Mouse (Mus musculus): ENCODE results near the gene Trip10. TPM values are rescaled to one million over a fixed set of nuclear protein-coding genes. Genes with fewer than 3 reads are reported as not detected.
"Not testable (repeated sequence)": the region's sequence is repeated elsewhere in the genome, so short reads cannot be mapped to it uniquely, and the experiment has no call there.

The Trip10 gene
- polyA plus RNA-seq, 1 experiment from 2014 or later, result 36.5 TPM

DNA sequence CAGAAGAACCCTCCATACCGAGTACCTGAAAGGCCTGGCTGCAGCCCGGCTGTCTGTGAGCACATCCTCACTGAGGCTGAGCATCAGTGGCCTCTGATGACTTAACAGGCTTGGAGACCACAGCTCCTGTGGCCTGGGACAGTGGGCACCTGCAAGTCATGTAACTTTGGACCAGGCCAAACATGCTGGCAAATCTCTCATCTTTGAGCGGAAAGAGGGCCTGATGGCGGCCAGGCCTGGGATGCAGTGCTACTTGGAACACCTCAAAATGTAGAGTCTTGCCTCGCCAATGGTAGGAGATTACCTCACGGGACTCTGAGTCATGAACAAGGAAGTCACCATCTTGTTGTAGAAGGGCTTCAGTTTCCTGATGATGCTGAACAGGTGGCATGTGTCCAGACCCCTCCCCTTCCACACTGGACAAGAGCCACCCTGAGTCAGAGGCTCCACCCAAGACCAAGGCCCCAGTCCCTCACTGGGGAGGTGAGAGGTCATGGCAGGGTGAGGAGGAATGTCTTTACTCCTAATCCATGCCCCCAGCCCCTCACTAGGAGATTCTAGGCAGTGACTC, 18.4 kb downstream of the Trip10 start:
- H3K9ac ChIP-seq (replicated peaks), result no peak overlapping the region
- H3K36me3 ChIP-seq, result peaks cover 17% of the 10 kb centered on the region
- no peaks in the 10 kb centered on the region for H3K9me3 ChIP-seq
- H3K4me1 ChIP-seq (replicated peaks), result 0 out of 2 replicates have a peak, but pooled peaks cover 5% of the 10 kb centered on the region
- H3K4me3 ChIP-seq (replicated peaks), result no peak overlapping the region
- no peak overlapping the region for H3K4me2 ChIP-seq
- peaks cover 2% of the 10 kb centered on the region; the same call in 1 of the 2 replicates for H3K27me3 ChIP-seq
- H3K27ac ChIP-seq, result no peak overlapping the region
- ATAC-seq (ENCODE audit: insufficient number of reproducible peaks, insufficient read depth, low FRiP score, low TSS enrichment, low read depth), result no peak
- 89% methylated on average over 6 of the region's 6 CpGs for WGBS

DNA sequence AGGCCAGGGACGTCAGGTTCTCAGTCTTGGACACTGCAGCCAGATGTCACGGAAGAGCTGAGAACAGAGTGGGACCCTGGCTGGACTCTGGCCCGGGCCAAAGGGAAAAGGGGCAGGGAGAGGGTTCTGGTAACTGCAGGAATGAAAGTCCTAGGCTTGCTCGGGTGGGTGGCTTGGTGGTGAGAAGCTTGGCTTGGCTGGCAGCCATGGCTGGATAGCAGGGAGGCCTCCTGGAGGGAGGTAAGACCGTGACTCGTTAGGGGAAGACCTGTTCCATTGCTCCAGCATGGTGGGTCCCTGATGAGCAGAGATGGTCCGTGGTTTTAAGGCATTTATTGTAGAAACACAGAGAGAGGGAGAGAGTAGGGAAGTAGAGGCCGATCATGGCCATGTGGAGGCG, 22.0 kb downstream of the Trip10 start:
- ATAC-seq (ENCODE audit: insufficient number of reproducible peaks, insufficient read depth, low FRiP score, low TSS enrichment, low read depth), result no peak
- H3K27ac ChIP-seq, result no peak overlapping the region
- H3K4me3 ChIP-seq (replicated peaks), result no peak overlapping the region
- H3K36me3 ChIP-seq, result no peaks in the 10 kb centered on the region
- no peaks in the 10 kb centered on the region for H3K9me3 ChIP-seq
- H3K9ac ChIP-seq (replicated peaks), result no peak overlapping the region
- H3K27me3 ChIP-seq, result peaks cover 34% of the 10 kb centered on the region
- no peak overlapping the region for H3K4me2 ChIP-seq
- 72% methylated on average over 9 of the region's 9 CpGs for WGBS
- peaks cover 8% of the 10 kb centered on the region; the same call in 1 of the 2 replicates for H3K4me1 ChIP-seq (replicated peaks)

DNA sequence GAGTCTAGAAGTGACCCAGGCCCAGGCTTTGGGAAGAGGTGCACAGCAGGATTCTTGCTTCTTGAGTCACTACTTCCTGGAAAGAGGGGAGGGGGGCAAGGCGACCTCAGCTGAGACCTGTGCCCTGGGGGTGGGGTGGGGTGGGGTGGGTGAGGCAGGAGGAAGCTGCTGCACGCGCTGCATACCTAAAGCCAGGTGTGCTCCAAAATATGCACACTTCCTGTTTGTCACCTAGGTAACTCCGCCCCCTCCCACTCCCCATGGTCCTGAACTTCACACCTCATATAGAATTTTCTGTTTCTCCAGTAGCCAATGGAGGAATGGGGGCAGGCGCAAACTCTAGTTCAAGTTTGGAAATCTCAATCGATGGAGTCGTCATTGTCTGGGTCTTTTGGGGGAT, 24.6 kb downstream of the Trip10 start:
- no peak for ATAC-seq (ENCODE audit: insufficient number of reproducible peaks, insufficient read depth, low FRiP score, low TSS enrichment, low read depth)
- Histone ChIP-seq H3K27me3 (peaks cover 51% of the 10 kb centered on the region), H3K9ac (replicated peaks) (no peak overlapping the region), H3K4me1 (replicated peaks) (peaks cover 10% of the 10 kb centered on the region; the same call in 1 of the 2 replicates), H3K4me2 (no peak overlapping the region), H3K27ac (no peak overlapping the region), H3K36me3 (no peaks in the 10 kb centered on the region), H3K9me3 (no peaks in the 10 kb centered on the region), H3K4me3 (replicated peaks) (no peak overlapping the region)
- 27% methylated on average over 7 of the region's 7 CpGs for WGBS

DNA sequence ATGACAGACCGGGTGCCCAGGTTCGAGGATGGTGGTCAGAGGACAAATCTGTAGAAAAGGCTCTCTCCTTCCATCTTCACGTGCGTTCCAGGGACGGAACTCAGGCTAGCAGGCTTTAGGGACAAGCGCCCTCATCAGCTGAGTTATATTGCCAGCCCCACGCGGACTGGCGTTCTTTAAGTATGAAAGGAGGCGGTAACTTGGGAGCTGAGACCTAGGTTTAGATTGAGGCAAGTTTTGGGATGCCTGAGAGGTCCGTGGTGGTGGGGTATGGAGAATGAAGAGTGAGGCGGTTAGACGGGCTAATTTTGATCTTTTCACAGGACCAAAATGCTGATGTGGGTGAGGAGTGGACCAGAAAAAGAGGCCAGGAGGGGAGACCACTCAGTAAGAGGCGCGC, 25.4 kb downstream of the Trip10 start:
- peaks cover 60% of the 10 kb centered on the region for H3K27me3 ChIP-seq
- no peak for ATAC-seq (ENCODE audit: insufficient number of reproducible peaks, insufficient read depth, low FRiP score, low TSS enrichment, low read depth)
- H3K4me3 ChIP-seq (replicated peaks), result peak overlapping the region; percentile 50
- H3K9me3 ChIP-seq, result no peaks in the 10 kb centered on the region
- H3K36me3 ChIP-seq, result no peaks in the 10 kb centered on the region
- WGBS, result 4% methylated on average over 15 of the region's 15 CpGs
- H3K27ac ChIP-seq, result no peak overlapping the region
- H3K9ac ChIP-seq (replicated peaks), result 0 out of 2 replicates have a peak overlapping the region, but pooled peaks have one; percentile 44
- H3K4me2 ChIP-seq, result peak overlapping the region; percentile 66
- peaks cover 10% of the 10 kb centered on the region; the same call in 1 of the 2 replicates for H3K4me1 ChIP-seq (replicated peaks)

DNA sequence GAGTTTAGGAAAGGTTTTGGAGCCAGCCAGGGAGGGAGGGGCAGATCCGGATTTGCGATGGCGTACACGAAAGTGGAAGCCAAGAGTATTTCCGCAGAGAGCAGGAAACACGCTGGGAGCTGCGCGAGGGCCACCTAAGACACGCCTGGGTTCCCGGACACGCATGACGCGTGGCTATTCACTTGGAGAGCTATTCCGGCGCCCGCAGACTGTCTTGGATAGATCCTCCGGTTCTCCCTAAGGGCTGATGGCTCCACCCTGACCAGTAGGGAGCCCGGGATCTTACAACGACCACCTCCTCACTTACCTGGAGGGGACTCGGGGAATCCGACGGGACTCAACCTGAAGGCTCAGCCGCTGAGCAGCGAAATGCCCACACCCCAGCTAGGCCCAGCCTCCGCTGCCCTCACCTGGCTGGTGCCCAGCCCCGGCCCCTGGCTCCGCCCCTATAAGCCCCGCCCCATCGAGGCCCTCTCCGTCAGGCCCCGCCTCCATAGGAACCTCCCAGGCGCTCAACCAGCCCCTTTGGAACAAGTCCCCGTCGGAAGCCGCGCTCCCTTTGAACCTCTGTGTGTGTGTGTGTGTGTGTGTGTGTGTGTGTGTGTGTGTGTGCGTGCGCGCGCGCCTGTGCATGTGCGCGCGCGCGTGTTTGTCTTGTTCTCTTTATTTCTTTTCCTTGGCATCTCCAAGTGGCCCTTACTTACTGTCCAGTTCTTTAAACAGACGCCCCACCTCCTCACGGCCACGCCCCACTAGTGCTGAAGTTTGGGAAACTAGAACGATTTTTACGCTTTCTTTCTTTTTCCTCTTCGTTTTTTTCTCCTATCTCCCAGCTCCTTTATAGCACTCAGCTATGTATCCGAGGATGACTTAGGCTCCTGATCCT, 26.1 kb downstream of the Trip10 start:
- peak overlapping the region; percentile 50 for H3K4me3 ChIP-seq (replicated peaks)

DNA sequence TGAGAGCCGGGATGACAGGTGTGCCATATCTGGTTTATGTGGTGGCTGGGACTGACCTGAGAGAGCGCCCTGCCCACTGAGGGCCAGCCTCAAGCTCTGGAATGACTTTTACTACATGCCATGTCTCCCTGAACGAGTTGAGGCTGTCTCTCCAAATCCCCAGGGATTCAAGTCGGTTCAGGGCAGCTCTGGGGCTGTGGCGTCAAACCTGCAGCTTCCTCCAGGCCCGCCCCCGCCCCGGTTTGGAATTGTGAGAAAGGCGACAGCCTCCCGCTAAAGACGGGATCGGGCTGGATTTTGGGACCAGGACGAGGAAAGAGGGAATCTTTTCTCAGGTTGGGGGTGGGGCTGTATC, 26.7 kb downstream of the Trip10 start:
- Histone ChIP-seq H3K4me1 (replicated peaks) (peaks cover 10% of the 10 kb centered on the region; the same call in 1 of the 2 replicates), H3K27ac (no peak overlapping the region), H3K4me3 (replicated peaks) (peak overlapping the region; percentile 50), H3K4me2 (peak overlapping the region; percentile 66), H3K9me3 (no peaks in the 10 kb centered on the region), H3K9ac (replicated peaks) (no peak overlapping the region), H3K27me3 (peaks cover 69% of the 10 kb centered on the region), H3K36me3 (no peaks in the 10 kb centered on the region)
- no peak for ATAC-seq (ENCODE audit: insufficient number of reproducible peaks, insufficient read depth, low FRiP score, low TSS enrichment, low read depth)
- 4% methylated on average over 13 of the region's 13 CpGs for WGBS

More for the DNA sequence above, 26.1 kb downstream of the Trip10 start:
- H3K36me3 ChIP-seq, result no peaks in the 10 kb centered on the region
- no peak overlapping the region for H3K27ac ChIP-seq
- no peaks in the 10 kb centered on the region for H3K9me3 ChIP-seq
- peaks cover 10% of the 10 kb centered on the region; the same call in 1 of the 2 replicates for H3K4me1 ChIP-seq (replicated peaks)
- peaks cover 66% of the 10 kb centered on the region for H3K27me3 ChIP-seq
- peak; percentile 34; the same call in 1 of the 2 replicates for ATAC-seq (ENCODE audit: insufficient number of reproducible peaks, insufficient read depth, low FRiP score, low TSS enrichment, low read depth)
- H3K9ac ChIP-seq (replicated peaks), result peak overlapping the region; percentile 44; the same call in 1 of the 2 replicates
- 1% methylated on average over 43 of the region's 53 CpGs for WGBS
- H3K4me2 ChIP-seq, result peak overlapping the region; percentile 66

DNA sequence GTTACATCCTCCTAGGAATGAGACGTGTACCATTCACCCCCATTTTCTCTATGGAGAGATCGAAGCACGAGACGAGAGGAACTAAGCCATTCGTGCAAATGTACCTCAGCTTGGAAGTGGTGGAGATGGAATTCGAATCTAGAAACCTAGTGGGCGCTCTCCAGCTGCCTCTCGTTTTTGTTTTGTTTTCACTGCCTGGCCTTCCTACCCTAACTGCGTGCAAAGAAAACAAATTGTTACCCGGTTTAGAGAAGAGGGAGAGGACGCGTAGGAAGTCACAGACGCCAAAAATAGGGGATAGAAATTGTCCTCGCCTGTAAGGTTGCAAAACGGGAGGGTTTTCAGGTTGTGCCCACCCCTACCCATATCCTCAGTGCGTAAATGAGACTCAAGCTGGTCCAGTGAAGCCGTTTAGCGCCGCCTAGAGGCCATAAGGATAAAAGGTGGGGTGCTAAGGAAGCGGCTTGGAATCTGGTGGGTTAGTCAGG, 27.4 kb downstream of the Trip10 start:
- H3K9ac ChIP-seq (replicated peaks), result no peak overlapping the region; the same call in 1 of the 2 replicates
- peak overlapping the region; percentile 50 for H3K4me3 ChIP-seq (replicated peaks)
- H3K27ac ChIP-seq, result no peak overlapping the region
- under 1% methylated on average over 20 of the region's 20 CpGs for WGBS
- no peaks in the 10 kb centered on the region for H3K9me3 ChIP-seq
- H3K27me3 ChIP-seq, result peaks cover 68% of the 10 kb centered on the region
- H3K4me2 ChIP-seq, result peak overlapping the region; percentile 66
- no peak for ATAC-seq (ENCODE audit: insufficient number of reproducible peaks, insufficient read depth, low FRiP score, low TSS enrichment, low read depth)
- no peaks in the 10 kb centered on the region for H3K36me3 ChIP-seq
- peaks cover 10% of the 10 kb centered on the region; the same call in 1 of the 2 replicates for H3K4me1 ChIP-seq (replicated peaks)

DNA sequence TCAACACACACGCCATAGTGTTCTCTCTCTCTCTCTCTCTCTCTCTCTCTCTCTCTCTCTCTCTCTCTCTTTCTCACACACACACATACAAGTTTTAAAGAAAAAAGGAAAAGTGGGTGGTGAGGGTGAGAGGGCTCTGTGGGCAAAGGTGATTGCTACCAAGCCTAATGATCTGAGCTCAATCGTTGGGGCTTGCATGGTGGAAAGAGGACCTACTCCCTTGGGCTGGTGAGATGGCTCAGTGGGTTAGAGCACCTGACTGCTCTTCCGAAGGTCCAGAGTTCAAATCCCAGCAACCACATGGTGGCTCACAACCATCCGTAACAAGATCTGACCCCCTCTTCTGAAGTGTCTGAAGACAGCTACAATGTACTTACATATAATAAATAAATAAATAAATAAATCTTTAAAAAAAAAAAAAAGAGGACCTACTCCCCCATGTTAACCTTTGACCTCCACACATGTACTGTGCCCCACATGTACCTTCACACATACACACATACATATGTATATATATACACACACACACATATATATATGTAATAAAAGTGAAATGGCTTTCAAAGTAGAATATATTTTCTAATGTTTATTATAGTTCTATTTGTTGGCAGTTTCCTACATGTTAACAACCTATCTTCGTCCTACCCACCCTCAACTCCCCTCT, 28.5 kb downstream of the Trip10 start:
- H3K27me3 ChIP-seq, result peaks cover 66% of the 10 kb centered on the region
- WGBS, result 89% methylated on average over 5 of the region's 5 CpGs
- ATAC-seq (ENCODE audit: insufficient number of reproducible peaks, insufficient read depth, low FRiP score, low TSS enrichment, low read depth), result not testable (repeated sequence)

DNA sequence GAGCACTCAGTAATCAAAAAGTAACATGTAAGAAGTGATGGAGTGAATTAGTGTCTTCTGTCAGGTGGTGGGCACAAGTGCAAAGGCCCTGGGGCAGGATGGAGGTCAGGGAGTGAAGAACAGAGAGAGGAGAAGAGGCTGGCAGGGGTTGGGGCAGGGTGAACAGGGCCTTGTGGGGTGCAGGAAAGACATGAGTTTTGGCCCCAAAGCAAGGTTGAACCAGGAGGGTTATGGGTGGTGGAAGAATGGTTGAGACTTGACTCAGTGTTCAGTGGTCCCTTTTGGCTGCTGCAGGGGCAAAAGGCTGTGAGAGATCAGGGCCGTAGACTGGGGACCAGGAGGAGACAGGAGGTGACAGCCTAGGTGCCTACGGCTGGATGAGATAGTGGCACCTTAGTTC, 29.3 kb downstream of the Trip10 start:
- no peaks in the 10 kb centered on the region for H3K9me3 ChIP-seq
- H3K36me3 ChIP-seq, result no peaks in the 10 kb centered on the region
- H3K9ac ChIP-seq (replicated peaks), result no peak overlapping the region
- peaks cover 62% of the 10 kb centered on the region for H3K27me3 ChIP-seq
- H3K4me1 ChIP-seq (replicated peaks), result peaks cover 10% of the 10 kb centered on the region; the same call in 1 of the 2 replicates
- WGBS, result 80% methylated on average over 2 of the region's 2 CpGs
- no peak overlapping the region for H3K4me3 ChIP-seq (replicated peaks)
- no peak for ATAC-seq (ENCODE audit: insufficient number of reproducible peaks, insufficient read depth, low FRiP score, low TSS enrichment, low read depth)
- H3K27ac ChIP-seq, result no peak overlapping the region
- H3K4me2 ChIP-seq, result no peak overlapping the region

More for the DNA sequence above, 28.5 kb downstream of the Trip10 start:
- H3K4me1 ChIP-seq (replicated peaks), result peaks cover 10% of the 10 kb centered on the region; the same call in 1 of the 2 replicates
- not testable (repeated sequence) for H3K4me2 ChIP-seq; H3K4me3 ChIP-seq (replicated peaks); H3K9me3 ChIP-seq; H3K27ac ChIP-seq; H3K9ac ChIP-seq (replicated peaks); H3K36me3 ChIP-seq

DNA sequence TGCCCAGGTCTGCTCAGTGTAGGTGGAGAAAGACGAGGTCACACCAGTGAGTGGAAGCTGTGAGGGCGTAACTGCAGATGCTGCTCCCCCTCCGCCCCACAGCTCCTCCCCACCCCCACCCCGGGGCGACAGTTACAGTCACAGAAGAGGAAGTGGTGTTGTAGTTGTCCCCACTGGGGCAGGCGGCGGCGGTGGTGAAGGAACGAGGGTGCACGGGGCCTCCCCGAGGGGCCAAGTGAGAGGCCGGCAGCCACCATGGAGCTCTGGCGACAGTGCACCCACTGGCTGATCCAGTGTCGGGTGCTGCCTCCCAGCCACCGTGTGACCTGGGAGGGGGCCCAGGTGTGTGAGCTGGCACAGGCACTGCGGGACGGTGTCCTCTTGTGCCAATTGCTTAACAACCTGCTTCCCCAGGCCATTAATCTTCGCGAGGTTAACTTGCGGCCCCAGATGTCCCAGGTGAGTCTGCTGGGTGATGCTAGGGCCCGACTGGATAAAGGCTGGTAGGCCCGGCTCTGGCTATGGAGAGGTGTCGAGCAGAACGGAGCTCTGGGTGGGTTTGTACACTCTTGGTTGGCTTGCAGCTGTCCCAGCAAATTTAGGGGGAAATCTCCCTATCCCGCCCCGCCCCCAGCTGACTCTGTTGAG, 29.8 kb downstream of the Trip10 start, which contains the start of gene Vav1:
Vav1 (plus strand) TSS at position 158 of the 648 bp plus-strand sequence.
- Histone ChIP-seq H3K9me3 (no peaks in the 10 kb centered on the region), H3K4me1 (replicated peaks) (peaks cover 10% of the 10 kb centered on the region; the same call in 1 of the 2 replicates), H3K36me3 (no peaks in the 10 kb centered on the region), H3K27ac (no peak within 1 kb of the TSS), H3K27me3 (peaks cover 57% of the 10 kb centered on the region), H3K4me2 (no peak within 1 kb of the TSS), H3K9ac (replicated peaks) (no peak within 1 kb of the TSS), H3K4me3 (replicated peaks) (no peak within 1 kb of the TSS)
- no peak for ATAC-seq (ENCODE audit: insufficient number of reproducible peaks, insufficient read depth, low FRiP score, low TSS enrichment, low read depth)
- WGBS, result 52% methylated on average over 26 of the region's 26 CpGs

Data from limb, embryonic 12.5 days (tissue).